Mouse (Mus musculus) lung, postnatal 36 days (tissue): ENCODE measurements around the gene Immp2l.

Experiments
- DNase-seq: peaks from one replicate; pipeline ENCODE4 v3.0.0; 2022; ENCODE audit warnings: mixed read lengths

The Immp2l gene

DNA sequence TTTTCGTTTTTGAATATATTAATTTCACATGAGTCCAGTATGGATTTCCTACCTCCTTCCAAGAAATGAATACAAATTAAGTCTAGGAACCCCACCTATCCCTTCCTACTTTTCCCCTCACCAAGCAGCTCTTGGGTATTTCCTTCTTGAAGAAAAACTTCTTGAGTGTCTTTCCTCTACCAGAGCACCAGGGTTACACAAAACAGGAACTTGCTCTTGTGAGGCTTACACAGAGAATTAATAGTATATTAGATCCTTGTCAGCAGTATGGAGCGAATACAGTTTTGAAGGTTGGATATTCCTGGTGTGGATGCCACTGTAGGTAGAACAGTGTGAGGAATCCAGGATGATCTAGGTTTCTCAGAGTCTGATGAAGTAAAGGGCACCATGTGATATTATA lies 172.5 kb downstream of the Immp2l start:
- no peak for DNase-seq

DNA sequence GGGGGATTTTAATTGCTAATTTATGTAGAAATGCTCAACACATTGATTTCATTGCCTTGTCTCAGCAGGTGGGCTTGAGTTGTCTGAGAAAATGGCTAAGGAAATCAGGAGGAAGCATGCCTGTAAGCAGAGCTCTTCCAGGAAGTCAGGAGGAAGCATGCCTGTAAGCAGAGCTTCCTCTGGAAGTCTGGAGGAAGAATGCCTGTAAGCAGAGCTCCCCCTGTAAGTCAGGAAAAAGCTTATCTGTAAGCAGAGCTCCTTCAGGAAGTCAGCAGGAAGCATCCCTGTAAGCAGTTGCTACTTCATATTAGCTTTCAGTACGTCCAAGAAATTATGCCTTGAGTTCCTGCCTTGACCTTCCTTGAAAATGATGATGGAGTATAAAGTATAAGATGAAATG lies 191.3 kb downstream of the Immp2l start:
- peak; percentile 6 for DNase-seq

DNA sequence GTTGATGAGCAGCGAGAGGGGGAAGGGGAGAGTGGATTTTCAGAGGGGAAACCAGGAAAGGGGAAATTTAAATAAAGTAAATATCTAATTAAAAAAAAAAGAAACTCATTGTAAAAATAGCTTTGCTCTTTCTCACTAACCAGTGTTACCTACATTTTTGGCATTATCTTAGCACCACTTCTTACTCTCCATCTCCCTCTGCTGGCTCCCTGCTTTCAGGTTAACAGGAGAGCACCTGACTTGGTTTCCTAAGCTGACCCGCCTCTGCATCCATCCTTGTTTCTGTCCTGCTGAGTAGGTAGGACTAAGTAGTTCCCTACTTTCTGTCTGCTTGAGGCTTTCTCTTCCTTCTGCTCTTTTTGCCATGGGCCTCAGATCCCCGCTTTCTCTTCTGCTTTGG lies 198.0 kb downstream of the Immp2l start:
- peak; percentile 25 for DNase-seq

DNA sequence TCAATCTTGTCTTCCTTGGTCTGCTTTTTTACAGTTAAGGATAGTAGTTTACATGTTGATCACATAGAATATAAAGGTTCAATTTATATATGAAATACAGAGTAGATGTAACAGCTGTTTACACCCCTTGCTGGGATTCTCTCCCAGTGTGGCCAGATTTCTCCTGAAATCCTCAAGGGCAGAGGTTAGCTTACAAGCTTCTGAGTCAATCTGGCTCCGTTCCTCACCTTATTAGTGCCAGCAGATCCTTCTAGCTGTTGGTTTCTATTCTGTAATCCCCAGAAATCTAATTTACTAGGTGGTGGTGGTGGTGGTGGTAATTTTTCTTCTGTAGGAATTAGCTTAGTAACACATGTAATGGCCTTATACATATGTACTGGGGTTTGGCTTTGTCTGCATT lies 199.8 kb downstream of the Immp2l start:
- no peak for DNase-seq

DNA sequence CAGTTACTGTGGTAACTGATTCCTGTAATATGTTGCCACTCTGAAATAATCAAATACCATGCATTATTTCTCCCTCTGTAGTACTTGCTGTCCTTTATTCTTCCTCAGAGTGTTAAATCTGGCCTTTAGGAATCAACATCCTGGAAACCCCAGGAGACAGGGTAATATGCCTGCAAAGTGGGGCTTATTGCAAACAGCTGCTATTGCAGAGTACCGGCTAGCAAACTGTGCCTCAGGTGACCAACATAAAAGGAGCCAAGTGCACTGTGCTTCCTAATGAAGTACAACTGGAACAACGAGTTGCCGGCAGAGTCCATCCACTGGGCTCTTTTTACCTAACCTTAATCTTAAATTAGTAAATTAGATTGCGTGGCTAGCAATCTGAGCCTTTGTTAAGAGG lies 200.6 kb downstream of the Immp2l start:
- no peak for DNase-seq

DNA sequence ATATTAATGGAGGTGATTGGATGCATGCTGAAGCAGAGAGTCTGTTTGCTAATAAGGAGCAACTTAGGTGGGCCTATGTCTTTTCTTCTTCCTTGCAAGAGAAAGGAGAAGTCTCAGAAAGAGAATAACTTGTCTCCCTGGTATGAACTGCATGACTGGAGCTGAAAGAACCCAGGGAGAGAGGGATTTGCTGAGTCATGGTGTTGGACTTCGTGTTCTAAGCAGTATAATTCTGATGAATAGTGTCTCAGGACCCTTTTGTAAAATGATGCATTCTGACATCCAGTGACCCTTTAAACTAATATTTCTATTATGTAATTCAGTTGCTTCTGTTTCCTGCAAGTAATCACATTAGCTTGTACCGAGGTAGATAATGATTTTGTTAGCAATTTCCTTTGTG lies 208.1 kb downstream of the Immp2l start:
- DNase-seq: no peak

DNA sequence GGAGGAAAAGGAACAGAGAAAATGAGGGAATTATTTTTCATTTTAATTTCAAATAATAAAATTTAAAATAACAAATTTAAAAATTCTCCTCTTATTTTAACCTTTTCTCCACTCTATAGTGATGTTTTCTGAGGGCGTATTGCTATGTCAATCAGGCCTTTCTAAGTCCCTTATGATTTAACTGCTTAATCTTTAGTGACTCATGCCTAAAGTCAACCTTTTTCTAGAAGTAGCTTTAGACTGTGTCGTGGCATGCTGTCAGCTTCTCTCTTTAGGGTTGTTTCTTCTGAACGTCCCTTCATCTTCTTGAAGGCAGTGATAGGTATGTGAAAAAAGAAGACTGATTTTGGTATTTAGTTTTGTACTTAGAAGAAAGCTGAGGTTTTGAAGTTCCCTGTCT lies 214.0 kb downstream of the Immp2l start:
- no peak for DNase-seq

DNA sequence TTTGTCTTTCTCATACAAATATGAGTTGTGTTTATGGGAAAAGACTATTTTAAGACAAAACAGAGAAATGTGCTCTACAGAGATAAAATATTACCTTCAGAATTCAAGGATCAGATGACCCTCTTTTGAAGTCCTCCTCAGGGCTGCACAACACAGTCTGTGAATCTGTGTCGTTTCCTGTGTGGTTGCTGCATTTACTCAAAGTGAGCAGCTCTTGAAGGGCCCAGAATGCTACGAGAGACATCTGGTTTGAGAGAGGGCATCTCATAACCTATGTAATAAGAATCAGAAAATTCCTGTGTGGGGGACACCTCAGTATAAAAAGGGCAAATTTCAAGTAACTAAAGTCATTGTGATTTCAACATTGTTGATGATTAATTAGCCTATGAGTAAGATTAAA lies 217.3 kb downstream of the Immp2l start:
- DNase-seq: no peak

DNA sequence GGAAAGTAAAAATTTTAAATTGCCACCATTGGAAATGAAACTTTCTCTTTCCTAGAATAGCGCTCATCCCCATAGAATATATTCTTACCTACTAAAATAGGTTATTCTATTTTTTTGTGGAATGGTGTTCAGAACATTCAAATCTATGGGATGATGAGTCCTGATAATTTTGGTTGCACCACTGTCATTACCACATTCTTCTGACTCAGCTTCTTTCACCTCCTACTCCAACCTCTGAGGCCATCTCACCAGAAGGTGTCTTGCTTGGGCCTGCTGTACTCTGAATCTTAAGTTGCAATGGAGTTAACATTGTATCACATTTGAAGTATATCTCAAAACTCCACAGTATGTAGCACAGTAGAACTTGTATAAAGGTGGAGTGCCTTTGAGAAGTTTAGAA lies 224.4 kb downstream of the Immp2l start:
- no peak for DNase-seq

DNA sequence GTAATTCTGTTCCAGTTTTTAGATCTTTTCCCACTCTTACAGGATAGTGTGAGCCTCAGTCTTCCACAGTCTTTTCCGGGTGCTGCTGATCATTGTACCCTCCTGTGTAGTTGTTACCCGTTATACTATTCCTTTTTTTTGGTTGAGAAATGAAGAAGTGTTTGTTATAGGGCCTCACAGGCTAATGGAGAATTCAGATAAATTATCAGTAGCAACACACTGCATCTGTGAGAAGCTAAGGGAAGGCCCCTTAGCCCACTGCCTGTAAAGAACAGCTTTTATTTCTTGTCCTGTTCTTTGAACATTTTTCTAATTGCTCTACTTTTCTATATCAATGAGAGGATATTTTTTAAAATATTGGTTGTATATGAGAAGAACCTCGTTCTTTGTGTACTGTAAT lies 226.2 kb downstream of the Immp2l start:
- no peak for DNase-seq

DNA sequence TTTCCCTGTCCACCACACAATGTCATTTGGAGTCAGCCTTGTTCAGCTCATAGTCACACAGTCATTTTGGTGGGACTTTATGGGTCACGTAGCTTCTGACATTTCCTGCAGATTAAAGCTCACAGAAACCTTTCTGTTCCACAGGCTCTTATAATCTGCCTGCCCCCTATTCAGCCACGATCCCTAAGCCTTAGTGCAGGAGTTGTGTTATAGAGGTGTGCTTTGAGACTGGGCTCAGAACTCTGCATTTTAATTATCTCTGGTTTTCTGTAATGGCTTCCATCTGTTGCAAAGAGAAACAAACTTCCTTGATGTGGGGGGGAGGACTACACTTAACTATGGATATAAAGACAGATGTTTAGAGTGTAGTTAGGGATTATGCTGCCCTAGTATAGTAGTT lies 234.0 kb downstream of the Immp2l start:
- no peak for DNase-seq

DNA sequence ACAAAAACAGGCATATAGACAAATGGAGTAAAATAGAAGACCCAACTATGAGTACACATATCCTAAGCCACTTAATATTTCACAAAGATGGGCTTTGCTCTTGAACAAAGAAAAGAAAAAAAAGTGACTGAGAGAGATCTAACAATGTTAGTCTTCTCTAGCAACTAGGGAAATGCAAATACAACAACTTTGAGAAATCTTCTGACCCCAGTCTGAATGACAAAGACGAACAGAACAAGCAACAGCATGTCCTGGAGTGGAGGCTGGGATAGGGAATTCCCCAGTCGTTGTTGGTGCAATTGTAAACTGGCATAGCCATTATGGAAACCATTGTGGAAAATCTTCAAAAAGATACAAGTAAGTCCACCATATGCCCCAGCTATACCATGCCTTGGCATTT lies 235.7 kb downstream of the Immp2l start:
- no peak for DNase-seq

DNA sequence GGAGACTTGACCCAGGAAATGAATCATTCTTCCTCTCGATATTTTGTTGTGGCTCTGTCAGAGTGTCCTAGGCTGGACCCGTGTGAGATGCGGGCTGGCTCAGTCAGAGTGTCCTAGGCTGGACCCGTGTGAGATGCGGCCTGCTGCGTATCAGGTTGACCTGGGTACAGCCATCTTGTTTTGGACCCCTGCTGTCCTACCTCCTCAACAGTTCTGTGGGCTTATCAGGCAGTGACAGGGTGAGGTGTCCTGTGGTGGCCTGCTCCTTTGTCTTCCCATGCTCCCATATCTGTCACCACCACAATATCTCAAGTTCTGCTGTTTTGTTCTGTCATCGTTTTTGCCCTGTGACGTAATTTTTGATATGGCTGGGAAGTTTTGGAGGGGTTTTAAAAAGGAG lies 250.2 kb downstream of the Immp2l start:
- no peak for DNase-seq

DNA sequence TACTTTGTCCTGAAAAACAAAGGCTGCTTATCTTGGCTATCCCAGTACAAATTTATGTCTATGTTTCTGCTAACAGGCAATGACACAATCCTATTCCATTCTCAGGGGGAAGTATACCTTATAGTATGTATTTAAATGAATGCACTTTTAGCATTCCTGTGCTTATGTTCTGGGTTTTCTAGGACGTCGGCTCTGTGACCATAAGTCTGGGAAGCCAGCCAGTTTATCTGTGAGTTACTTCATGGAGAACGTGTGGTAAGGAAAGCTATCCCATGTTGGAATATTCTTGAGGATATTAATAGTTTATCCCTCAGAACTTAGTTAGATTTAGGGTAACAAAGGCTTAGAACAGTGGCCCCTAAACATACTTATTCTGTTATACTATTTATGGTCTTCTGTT lies 251.5 kb downstream of the Immp2l start:
- DNase-seq: no peak

DNA sequence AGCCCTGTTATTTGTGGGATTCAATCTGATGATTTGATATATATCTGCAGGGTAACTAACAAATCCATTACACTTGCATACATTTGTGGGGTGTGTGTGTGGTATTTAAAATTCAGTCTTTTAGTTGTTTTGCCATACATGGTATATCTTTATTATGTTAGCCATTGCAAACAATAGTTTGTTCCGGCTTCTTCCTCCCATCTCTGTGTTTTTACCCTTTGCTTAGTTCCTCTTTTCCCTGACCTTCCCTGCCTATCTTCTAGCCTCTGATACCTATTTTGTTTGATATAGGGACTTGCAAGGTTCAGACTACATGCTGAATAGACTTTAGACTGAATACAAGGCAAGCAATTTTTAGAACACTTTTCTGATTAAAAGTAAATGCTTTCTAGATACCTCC lies 254.0 kb downstream of the Immp2l start:
- DNase-seq: no peak

DNA sequence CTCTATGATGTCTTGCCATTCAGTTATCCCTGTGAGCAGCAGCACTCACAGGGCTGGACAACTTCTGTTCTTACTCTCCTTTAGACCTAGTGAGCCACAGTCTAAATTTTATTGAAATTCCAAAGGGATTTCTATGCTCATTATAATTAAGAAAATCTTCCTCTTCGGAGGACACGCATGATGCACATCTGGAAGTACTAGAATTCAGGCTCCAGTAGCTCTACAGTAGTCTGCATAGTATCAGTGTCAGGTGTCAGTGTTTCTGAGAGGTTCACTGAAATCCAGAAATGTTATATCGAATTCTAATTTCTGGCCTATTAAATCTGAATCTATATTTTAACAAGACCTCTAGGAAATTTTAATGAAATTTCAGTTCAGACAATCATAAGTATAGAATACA lies 265.2 kb downstream of the Immp2l start:
- DNase-seq: no peak

DNA sequence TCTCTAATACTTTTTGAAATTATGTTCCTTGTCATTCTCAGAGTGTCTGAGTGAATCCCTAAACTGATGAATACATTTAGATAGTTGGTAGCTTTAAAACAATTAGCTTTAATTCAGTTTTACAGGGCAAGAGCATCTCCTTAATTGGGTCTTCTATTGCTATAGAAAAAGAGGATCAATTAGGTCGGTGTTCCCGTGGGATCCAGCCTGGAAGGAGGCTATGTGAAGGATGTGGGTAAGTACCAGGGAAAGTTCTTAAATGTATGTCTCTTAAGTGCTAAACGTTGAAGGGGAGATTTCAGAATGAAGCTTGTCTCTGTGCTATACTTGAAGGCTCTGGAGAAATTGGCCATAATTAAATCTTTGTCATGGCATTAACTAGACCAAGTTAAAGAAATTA lies 283.1 kb downstream of the Immp2l start:
- no peak for DNase-seq

DNA sequence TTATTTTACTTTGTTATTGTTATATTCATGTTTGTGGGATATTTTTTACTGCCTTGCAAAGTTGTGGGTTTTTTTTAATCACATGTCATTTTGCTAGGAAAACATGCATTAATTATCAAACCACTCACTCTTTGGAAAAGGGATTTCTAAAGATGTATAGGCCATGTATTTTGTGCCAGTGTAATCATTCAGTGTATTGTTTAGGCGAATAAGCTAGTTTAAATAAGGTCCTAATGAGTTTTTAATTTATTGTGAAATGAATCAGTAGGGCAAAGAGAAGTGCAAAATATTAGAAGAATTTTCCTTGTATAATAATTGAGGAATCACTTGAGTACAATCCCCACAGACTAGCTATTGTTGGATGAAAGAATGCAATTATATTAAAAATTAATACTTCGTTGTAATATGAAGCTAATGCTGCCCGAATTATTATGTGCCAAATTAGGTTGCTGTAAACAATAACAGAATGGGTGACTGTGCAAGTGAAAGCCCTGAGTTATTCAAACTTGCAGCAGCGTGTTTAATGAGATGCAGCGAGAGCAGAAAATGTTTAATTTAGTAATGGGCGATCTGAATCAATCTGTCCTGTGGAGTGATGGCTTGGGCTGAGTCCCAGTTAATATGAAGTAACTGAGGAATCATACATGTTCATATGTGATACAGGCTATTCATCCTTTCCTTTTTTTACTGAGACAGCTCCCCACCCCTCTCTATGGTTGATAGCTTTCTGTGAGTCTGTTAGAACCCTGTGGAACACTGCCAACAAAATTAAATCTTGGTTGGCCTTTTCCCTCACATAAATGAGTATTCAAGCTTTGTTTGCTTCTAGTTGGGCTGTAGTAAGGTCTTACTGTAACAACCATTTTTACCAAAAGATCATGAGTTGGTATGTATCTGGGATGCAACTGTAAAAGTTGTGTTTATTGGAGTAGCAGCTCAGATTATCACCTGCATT lies 285.1 kb downstream of the Immp2l start:
- DNase-seq: no peak

DNA sequence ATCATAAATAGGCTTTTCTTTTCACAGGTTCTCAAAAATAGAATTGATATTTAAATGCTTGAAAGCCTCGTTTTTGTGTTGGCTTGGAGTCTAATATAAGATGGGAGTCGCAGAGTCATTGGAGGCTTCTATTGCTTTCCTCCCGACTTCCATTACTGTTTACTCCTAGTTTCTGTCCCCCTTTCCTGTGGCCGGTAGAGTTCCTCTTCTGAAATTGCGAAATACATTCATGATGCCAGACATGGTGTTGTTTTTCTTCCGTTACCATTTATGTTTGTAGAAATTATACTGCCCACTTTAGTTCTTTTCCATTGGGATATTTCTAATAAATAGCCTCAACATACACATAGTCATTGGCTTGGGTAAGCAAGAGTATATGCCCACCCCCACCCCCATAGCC lies 289.5 kb downstream of the Immp2l start:
- DNase-seq: no peak

DNA sequence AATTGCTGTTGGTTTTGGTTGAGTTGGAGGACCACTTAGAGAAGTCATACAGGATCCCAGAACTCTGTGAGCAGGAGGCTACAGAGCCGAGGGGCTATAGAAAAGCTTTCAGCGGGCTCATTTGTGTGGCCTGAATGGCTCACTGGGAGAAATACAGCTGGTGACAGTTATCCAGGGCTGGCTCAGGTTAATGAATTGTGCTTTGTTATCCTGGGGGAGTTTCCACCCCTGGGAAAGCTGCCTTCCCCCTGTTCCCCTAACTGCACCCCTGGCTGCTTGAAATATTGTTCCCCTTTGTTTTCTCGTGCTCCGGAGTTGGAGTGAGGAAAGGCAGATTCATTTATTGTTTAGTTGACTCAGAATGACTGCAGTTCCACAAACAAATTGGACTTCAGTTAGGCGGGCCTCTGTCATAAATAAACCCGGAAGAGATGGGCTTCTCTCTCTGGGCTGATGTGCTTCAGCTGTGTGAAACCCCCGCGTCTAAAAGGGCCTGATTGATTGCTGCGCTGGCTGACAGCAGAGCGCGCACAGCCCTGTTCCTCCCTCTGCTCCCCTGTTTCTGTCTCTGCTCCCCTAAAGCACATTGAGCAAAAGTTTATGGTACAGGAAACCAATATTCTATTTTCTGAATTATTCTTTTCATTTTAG lies 291.0 kb downstream of the Immp2l start:
- no peak for DNase-seq

DNA sequence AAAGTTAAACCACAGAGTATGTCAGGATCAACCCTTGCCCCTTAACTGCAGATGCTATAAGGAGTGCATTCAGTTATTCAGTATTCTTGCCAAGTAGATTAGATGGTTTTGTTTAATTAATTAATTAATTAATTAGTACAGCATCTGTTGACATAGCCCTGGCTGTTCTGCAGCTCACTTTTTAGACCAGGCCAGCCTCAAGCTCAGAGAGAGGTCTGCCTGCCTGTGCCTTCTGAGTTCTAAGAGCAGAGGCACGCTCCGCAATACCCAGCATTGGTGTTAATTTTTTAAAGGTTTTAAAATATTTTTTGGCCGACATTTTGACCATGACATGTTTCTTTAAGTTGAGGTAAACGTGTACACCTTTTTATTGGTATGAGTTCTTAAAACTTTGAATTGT lies 292.0 kb downstream of the Immp2l start:
- no peak for DNase-seq

DNA sequence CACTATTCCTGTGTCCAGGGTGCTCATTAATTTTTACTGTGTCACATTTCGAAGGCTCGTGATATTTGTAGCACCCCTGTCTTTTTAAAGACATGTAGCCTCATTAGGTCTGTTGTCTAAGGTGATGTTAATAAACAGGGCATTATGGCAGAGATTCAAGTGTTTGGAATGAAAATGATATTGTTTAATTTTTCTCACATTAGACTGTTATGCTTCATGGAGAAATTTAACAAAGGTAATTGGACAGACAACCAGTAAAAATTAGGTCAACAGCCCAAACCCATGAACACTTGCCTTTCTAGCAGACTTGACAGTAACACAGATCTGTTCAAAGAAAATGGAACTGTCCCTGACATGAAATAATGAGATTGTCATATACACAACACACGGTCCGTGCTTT lies 292.5 kb downstream of the Immp2l start:
- no peak for DNase-seq

DNA sequence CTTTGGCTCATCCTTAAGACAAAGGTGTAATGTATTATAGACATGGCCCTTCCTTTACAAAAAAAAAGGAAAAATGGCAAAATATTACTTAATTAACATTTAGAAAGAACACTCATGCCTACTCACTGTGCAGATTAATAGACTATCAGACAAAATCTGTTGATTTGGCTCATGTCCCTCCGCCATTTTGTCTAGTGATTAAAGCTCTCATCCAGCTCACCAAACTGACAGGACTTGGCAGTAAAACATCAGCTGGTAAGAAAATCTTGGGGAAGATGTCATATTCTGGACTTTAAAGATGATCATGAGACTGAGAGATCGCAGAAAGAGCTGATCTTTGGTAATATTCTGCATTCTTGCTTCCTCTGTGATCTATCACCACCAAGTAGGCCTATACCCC lies 293.5 kb downstream of the Immp2l start:
- DNase-seq: no peak

DNA sequence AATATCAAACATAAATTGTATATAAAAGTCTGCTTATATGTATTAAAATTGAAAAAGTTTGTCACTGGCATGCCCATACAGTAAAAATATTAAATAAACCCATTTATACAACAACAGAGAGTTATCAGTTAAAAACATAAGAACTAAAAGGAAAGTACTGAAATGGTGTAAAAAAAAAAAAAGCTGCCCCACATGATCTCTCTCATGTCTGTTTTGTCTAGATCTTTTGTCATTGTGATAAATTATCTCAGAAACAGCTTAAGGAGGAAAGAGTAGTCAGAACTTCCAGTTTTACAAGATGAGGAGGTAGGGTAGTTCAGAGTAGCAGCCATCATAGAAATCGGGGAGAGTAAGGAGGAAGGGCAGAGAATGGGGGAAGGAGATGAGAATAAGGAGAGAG lies 298.1 kb downstream of the Immp2l start:
- no peak for DNase-seq

DNA sequence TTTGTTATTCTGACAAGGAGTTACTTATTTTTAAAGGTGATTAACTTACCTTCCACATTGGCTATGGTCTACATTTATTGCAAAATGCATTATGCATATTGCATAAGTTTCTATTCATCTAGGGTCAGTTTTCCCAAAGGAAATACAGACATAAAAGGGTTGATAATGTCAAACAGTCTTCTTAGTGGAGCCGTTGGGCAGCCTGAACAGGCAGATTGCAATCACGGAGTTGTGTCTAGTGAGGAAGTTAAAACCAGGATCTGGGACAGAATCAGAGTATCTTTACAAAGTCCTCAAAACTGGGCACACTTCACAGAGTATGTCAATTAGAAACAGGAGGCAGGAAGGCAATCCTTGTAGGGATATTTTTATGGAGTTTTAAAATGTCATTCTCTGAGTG lies 300.5 kb downstream of the Immp2l start:
- DNase-seq: no peak
